Mouse (Mus musculus) left cerebral cortex, adult 2 months (tissue): ENCODE data around the gene Stxbp1. TPM values are rescaled to one million over a fixed set of nuclear protein-coding genes. Genes with fewer than 3 reads are reported as not detected.

Source experiments
- DNase-seq, 2 experiments: peaks; one replicate each; pipeline ENCODE4 v3.0.0; 2021 to 2022; ENCODE audit warnings: low spot score in 2 of 2, mixed read lengths in 1 of 2; ENCODE audit errors: extremely low spot score in 1 of 2
- H3K27ac ChIP-seq: fragments of 200-600 bp; 2 replicates; pipeline ENCODE4 v1.8.1; 2022
- H3K4me3 ChIP-seq: fragments of 200-600 bp; 2 replicates; pipeline ENCODE4 v1.8.1; 2022
- CTCF ChIP-seq: fragments of 200-600 bp; IDR thresholded peaks from 2 replicates; pipeline ENCODE4 v1.8.1; 2022; ENCODE audit warnings: antibody characterized with exemption, mild to moderate bottlenecking, moderate library complexity
- intact Hi-C: fragments of 180-260 bp; cut with DNase I; formaldehyde crosslinking; loops from one replicate; pipeline ENCODE4 v1.15.1; 2025
- total RNA-seq, 2 experiments: library from RNA; stranded (reverse); gene quantifications; 2 replicates each; pipeline ENCODE4 v1.2.3; 2021

The Stxbp1 gene
- total RNA-seq, 2 experiments from 2014 or later: 947 to 984 TPM

DNA sequence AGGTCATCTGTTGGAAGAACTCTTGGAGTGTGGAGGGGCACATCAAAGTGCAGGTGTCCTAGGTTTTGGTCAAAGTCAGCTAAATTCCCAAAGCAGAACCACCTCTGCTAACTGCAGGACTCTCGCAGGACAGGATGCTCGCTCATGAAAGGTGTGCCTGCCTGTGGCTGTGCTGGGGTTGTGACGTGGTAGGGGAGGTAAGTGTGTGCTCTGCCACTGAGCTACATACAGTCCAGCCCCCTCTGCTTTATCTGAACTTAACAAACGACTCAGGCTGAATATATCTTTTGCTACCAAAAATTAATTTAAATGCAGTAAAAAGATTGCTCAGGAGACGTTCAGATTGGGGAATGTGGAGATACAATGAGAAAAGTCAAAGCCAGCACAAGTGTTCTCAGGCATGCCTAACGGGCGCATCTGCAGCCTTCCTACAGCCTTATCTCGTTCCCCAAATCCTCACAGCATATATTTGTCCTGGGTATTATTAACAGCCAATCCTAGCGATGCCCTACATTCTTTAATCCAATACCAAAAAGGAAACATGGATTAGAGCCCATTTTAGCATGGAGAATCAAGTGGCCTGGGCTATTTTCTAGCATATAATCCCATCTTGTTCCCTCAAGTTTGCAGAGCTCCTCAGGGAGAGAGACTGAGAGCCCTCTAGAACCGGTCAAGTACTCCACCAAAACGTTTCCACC, 17.9 kb downstream of the Stxbp1 start:
- intact Hi-C loops: no loop called here
- no peak for TF ChIP-seq CTCF
- no peak for DNase-seq

GRCm38 (mm10) chr2:32825796-32826195, 21.2 kb downstream of the Stxbp1 start:
- H3K4me3 ChIP-seq: no peak overlapping the region
- DNase-seq: no peak
- H3K27ac ChIP-seq: no peak overlapping the region
- TF ChIP-seq CTCF: no peak
- intact Hi-C loops: no loop called here

More for the DNA sequence above, 17.9 kb downstream of the Stxbp1 start:
- Histone ChIP-seq H3K27ac (peak overlapping the region; percentile 55), H3K4me3 (no peak overlapping the region)

DNA sequence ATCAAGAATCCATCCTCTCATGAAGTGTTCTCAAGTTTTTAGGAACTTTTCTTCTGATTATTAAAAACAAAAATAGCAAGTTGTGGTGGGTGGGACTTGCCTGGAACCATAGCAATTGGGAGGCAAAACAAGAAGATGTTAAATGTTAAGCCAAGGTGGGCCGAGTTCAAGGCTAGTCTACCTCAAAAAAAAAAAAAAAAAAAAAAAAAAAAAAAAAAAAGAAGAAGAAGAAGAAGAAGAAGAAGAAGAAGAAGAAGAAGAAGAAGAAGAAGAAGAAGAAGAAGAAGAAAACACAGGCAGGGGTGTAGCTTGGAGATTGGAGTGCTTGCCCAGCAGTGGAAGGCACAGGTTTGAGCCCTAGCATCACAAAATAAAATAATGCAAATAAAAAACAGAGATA, 22.3 kb downstream of the Stxbp1 start:
- Histone ChIP-seq H3K27ac (no peak overlapping the region), H3K4me3 (no peak overlapping the region)
- intact Hi-C loops: no loop called here
- DNase-seq: no peak
- TF ChIP-seq CTCF: no peak

DNA sequence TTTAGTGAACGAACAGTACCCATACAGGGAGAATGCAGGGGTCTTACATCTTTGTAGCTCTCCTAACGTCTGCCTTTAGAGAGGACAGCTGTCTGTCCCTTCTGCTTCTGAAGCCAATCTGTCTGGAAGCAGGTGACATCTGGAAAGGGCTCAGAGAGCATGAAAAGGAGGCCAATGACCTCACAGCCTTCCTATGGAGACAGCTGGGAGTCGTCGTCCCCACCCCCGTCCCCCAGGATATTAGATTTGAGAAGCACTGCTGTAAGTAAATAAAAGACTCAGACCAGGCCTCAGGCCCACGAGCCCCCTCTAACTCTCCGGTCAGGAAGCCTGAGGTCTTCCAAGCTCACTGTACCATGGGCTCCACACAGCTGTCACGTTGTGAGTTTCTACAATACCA, 22.9 kb downstream of the Stxbp1 start:
- no peak for TF ChIP-seq CTCF
- intact Hi-C loops: no loop called here
- no peak for DNase-seq
- H3K27ac ChIP-seq: peak overlapping the region; percentile 53; the same call in 1 of the 2 replicates
- no peak overlapping the region for H3K4me3 ChIP-seq

DNA sequence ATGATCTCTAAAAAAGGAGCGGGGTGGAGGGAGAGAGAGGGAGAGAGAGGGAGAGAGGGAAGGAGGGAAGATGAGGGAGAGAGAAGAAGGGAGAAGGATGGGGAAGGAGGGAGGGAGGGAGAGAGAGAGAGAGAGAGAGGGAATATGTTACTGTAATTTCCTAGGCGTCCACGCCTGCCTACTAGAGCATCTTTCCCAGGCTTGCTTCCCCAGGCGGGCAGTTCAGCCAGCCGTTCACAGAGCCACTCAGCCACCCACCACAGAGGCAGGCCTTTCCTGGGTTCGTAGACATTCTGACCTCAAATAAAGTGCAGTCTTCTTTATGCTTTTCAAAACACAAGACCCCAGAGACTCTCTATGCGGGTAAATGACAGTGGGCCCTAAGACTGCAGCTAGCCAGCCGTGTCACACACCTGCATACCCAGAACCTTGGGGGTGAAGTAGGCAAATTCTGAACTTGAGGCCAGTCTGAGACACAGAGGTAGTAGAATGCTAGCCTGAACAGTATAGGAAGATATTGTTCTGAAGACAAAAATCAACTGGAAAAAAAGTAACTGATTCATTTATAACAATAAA, 23.4 kb downstream of the Stxbp1 start:
- TF ChIP-seq CTCF: no peak
- H3K4me3 ChIP-seq: no peak overlapping the region
- H3K27ac ChIP-seq: peak overlapping the region; percentile 53
- DNase-seq: no peak
- intact Hi-C loops: no loop called here

DNA sequence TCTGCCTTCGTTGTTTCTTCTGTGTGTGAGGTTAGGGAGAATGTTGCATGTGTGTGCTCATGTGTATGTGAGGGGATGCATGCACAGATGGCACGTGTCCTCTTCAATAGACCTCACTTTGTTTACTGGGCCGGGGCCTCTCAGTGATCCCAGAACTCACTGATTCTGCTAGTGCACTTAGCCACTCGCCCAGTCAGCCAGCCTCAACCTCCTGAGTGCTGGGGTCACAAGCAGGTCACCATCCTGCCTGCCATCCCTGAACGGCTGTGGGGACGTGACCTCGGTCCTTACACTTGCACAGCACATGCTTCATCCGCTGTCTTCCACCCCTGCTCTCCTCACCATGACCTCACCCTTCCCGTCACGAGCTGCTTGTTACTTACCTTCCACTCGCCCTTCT, 23.9 kb downstream of the Stxbp1 start:
- intact Hi-C loops: no loop called here

GRCm38 (mm10) chr2:32822643-32823042, 24.4 kb downstream of the Stxbp1 start:
- TF ChIP-seq CTCF: no peak
- H3K27ac ChIP-seq: peak overlapping the region; percentile 53; the same call in 1 of the 2 replicates
- no peak overlapping the region for H3K4me3 ChIP-seq
- intact Hi-C loops: no loop called here
- no peak for DNase-seq

More for the DNA sequence above, 23.9 kb downstream of the Stxbp1 start:
- Histone ChIP-seq H3K4me3 (no peak overlapping the region), H3K27ac (peak overlapping the region; percentile 53)
- no peak for TF ChIP-seq CTCF
- no peak for DNase-seq

- H3K4me3 ChIP-seq: no peak overlapping the region
- intact Hi-C loops: no loop called here
- no peak overlapping the region; the same call in 1 of the 2 replicates for H3K27ac ChIP-seq
- TF ChIP-seq CTCF: peak; percentile 61
- no peak for DNase-seq
These were observed 25.8 kb downstream of the Stxbp1 start for GRCm38 (mm10) chr2:32821041-32821802.

DNA sequence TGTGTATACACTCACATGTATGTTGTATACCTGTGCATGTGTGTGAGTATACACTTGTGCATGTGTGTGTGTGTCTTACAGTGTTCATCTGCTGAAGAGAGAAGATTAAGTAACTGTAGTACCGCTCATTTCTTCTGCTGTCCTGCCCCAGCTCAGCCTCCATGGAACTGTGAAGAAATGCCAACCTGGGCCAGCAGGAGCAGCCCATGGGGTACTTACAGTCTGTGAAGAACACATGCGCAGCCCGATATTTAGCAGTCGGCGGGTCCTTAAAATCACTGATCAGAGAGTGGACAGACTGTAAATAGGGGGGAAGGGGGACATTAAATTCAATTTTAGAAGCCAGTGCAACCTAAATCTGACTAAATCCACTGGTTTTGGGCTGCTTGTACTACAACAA, 28.8 kb downstream of the Stxbp1 start:
- intact Hi-C loops: no loop called here
- Histone ChIP-seq H3K4me3 (no peak overlapping the region), H3K27ac (peak overlapping the region; percentile 38)
- no peak for DNase-seq
- TF ChIP-seq CTCF: no peak; the same call in 1 of the 2 replicates

DNA sequence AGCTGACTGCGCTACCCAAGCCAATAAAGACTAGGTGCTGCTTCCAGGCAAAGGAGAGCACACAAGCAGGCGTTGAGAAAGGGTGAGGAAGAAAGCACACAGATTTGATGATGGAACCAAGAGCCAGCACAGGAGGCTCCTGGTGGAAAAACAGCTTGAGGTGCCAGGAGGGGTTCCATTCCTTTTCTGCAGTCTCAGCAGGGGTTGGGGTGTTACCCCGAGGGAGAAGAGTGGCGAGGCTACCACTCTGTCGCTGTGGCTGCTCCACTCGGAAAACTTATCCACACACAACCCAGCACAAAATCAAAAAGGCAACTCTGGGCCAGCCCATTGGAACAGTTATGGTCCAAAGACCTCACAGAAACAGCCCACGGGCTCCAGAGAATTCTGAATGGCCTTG, 29.5 kb downstream of the Stxbp1 start:
- DNase-seq: no peak
- intact Hi-C loops: loop anchor here (2.0 kb wide), 1 partner anchor 29 kb away; the partner anchor contains the start of gene Stxbp1
- peak overlapping the region; percentile 38 for H3K27ac ChIP-seq
- TF ChIP-seq CTCF: no peak
- H3K4me3 ChIP-seq: no peak overlapping the region

DNA sequence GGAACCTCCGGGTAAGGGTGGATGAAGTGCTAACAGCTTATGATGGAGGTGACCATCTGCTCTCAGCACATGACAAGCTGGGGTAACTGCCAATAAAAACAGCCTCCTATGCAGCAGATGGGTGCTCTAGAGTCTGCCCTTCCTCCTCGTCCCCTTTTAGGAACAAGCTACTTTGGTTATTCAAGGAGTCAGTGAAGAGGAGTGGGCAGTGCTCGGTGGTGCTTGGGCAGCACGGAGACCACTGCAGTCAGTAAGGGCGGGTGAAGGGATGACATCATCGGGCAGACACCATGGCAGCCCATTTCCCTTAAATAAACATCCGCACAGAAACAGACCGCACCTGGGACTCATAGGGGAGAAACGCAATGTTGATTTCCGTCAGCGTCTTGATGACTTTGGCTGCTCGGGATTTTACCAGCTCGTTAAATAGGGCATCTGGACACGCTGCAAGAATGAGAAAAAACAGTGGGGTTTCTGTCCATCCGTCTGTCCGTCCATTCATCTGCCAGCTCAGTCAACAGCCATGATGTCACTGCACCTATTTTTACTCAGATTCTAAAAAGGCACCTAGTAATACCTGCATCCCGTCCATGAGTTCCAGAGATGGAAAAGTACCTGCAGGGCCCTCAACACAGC, 30.0 kb downstream of the Stxbp1 start:
- intact Hi-C loops: loop anchor here (2.0 kb wide), 1 partner anchor 30 kb away; the partner anchor contains the start of gene Stxbp1
- Histone ChIP-seq H3K4me3 (no peak overlapping the region), H3K27ac (peak overlapping the region; percentile 38)
- no peak for TF ChIP-seq CTCF
- peak; percentile 37 to 58 for DNase-seq
